Mouse (Mus musculus) limb, embryonic 15.5 days (tissue): ENCODE results near the gene Oasl2. TPM values are rescaled to one million over a fixed set of nuclear protein-coding genes. Genes with fewer than 3 reads are reported as not detected.
"Not testable (repeated sequence)": the region's sequence is repeated elsewhere in the genome, so short reads cannot be mapped to it uniquely, and the experiment has no call there.

ENCODE experiments used
- ATAC-seq: fragments of 200-750 bp; cut with Nextera tagmentation; 2 replicates; pipeline ENCODE4 v1.8.0; 2017; ENCODE audit warnings: low read depth, moderate TSS enrichment; ENCODE audit not compliant: insufficient number of reproducible peaks, low FRiP score, low TSS enrichment
- H3K27ac ChIP-seq: fragments of 300-500 bp; sonication (generic); 2 replicates; pipeline ENCODE4 v1.5.1; 2015; ENCODE audit warnings: moderate library complexity, mild to moderate bottlenecking, inconsistent platforms
- H3K27me3 ChIP-seq: fragments of 300-500 bp; sonication (generic); 2 replicates; pipeline ENCODE4 v1.6.1; 2015; ENCODE audit warnings: inconsistent platforms
- H3K36me3 ChIP-seq: fragments of 300-500 bp; sonication (generic); 2 replicates; pipeline ENCODE4 v1.6.1; 2015; ENCODE audit warnings: inconsistent platforms
- H3K4me1 ChIP-seq: fragments of 300-500 bp; sonication (generic); 2 replicates; pipeline ENCODE4 v1.6.1; 2015; ENCODE audit warnings: inconsistent platforms
- H3K4me2 ChIP-seq: fragments of 300-500 bp; sonication (generic); 2 replicates; pipeline ENCODE4 v1.6.1; 2015; ENCODE audit warnings: mild to moderate bottlenecking, inconsistent platforms
- H3K4me3 ChIP-seq: fragments of 300-500 bp; sonication (generic); 2 replicates; pipeline ENCODE4 v1.5.1; 2015; ENCODE audit warnings: mild to moderate bottlenecking, inconsistent platforms
- H3K9ac ChIP-seq: fragments of 300-500 bp; sonication (generic); 2 replicates; pipeline ENCODE4 v1.6.1; 2015; ENCODE audit warnings: inconsistent platforms
- H3K9me3 ChIP-seq: fragments of 300-500 bp; sonication (generic); 2 replicates; pipeline ENCODE4 v1.6.1; 2016; ENCODE audit warnings: inconsistent platforms
- WGBS: fragments of 180-500 bp; shearing (Covaris S2); methylation state at CpG from one replicate; pipeline ENCODE4 v1.1.7; 2015; 5-methylcytosine and 5-hydroxymethylcytosine counted together
- polyA plus RNA-seq: library from polyadenylated mRNA; unstranded; fragments of >200 nt; fragmentation: Nextera tagmentation; extraction: Ambion mirVana; gene quantifications from 2 replicates; pipeline ENCODE4 v1.2.1, GENCODE M21; 2015

Oasl2 gene
- polyA plus RNA-seq, 1 experiment from 2014 or later: 2.6 TPM

DNA sequence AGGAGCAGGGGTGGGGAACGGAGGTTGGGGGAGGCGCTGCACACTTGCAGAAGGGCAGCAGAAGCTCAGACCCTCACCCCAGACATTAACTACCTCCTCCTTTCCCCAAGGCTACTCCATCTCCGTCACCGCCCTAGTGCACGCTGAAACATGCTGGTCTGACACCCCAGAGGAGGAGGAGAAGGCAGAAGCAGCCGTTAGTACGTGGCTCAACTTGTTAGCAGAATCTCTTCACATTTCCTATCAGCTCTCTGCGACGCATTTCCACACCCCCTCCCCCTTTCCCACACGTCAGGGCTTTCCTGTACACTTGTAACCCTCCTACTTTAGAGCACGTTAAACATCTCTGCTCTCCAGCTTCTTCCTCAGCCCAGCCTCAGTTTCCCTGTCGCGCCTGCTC, 17.3 kb upstream of the Oasl2 start:
- Histone ChIP-seq H3K36me3 (no peaks in the 10 kb centered on the region), H3K4me3 (no peak overlapping the region), H3K9me3 (no peaks in the 10 kb centered on the region), H3K27me3 (no peaks in the 10 kb centered on the region), H3K4me2 (no peak overlapping the region), H3K4me1 (peaks cover 13% of the 10 kb centered on the region; the same call in 1 of the 2 replicates), H3K9ac (no peak overlapping the region), H3K27ac (no peak overlapping the region)
- ATAC-seq: no peak
- WGBS: 47% methylated on average over 13 of the region's 13 CpGs

DNA sequence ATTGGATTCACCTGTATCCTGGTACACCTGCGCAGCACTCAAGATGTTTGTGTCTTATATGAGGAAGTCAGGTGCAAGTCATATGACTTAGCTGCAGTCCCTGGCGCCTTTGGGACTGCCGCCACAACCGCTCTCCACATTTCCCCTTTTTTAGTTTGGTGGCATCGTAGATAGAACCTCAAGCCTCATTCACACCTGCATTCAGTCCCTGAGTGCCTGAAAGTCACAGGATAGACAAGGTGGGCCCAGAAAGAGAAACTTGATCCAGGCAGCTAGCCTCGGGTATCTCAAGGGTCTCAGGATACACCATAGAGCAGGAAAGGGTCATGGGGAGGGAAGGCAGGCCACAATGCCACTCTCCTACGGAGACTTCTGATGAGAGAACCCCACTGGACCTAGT, 14.4 kb upstream of the Oasl2 start:
- H3K4me1 ChIP-seq, H3K4me2 ChIP-seq, H3K36me3 ChIP-seq, ATAC-seq, H3K9me3 ChIP-seq, H3K27me3 ChIP-seq, H3K9ac ChIP-seq, H3K4me3 ChIP-seq, H3K27ac ChIP-seq: not testable (repeated sequence)
- 85% methylated on average over 7 of the region's 7 CpGs for WGBS

DNA sequence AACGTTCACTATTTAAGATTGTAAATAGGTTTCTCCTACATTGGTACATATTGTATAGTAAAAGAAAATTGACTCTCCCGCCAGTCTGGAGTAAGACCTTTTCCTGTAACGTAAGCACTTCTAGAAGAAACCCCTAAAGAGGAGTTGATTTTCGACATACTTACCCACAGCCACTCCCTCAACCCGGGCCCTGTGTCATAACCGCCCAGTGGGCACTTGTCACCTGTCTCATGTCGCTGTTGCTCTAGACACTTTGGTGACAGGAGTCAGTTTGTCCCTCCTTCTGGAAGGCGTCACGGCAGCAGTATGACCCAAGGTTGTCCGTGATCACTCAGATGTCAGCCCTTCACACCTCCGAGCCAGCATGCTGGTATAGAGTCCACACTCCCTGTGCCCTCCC, 13.7 kb upstream of the Oasl2 start:
- Histone ChIP-seq H3K9me3 (no peaks in the 10 kb centered on the region), H3K36me3 (no peaks in the 10 kb centered on the region), H3K27me3 (no peaks in the 10 kb centered on the region), H3K27ac (no peak overlapping the region), H3K4me2 (no peak overlapping the region), H3K9ac (no peak overlapping the region), H3K4me3 (no peak overlapping the region), H3K4me1 (0 out of 2 replicates have a peak, but pooled peaks cover 5% of the 10 kb centered on the region)
- no peak for ATAC-seq
- 78% methylated on average over 11 of the region's 11 CpGs for WGBS

DNA sequence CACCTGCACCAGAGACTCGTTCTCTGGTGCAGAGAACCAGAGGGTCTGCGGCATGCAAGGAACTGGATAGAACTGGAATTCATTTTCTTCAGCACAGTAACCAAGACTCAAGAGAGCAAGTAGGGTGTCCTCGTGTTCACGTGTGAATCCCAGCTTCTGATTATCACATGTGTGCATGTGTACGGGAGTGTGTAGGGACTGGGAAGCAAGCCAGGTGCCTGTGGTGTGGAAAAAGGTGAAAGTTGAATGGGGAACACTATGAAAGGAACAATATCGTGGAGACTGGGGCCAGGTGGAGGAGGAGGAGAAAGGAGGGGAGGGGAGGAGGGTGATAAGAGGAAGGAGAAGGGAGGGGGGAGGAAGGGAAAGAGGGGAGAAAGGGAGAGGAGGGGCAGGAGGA, 9.9 kb upstream of the Oasl2 start:
- Histone ChIP-seq H3K27ac (no peak overlapping the region), H3K9ac (no peak overlapping the region), H3K4me2 (no peak overlapping the region), H3K4me3 (no peak overlapping the region), H3K27me3 (no peaks in the 10 kb centered on the region), H3K9me3 (no peaks in the 10 kb centered on the region), H3K36me3 (no peaks in the 10 kb centered on the region), H3K4me1 (0 out of 2 replicates have a peak, but pooled peaks cover 2% of the 10 kb centered on the region)
- no peak for ATAC-seq
- 71% methylated on average over 6 of the region's 6 CpGs for WGBS

DNA sequence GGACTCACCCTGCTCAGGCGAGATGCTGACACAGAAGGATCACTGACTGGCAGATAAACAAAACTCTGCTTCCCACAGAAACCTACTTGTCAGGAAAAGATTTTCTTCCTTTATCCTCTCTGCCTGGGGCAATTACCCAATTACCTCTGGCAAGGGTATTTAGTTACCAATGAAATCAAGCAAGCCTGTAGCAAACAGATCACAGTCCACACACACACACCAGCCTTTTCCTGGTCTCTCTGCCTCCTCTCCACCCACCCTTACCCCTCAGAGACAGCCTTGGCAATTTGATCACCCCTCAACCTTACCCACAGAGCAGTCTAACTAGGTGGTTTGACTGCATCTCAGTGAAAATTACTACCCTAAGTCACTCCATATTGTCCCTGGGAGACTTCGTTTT, 7.7 kb upstream of the Oasl2 start:
- Histone ChIP-seq H3K36me3 (no peaks in the 10 kb centered on the region), H3K9ac (no peak overlapping the region), H3K9me3 (no peaks in the 10 kb centered on the region), H3K4me2 (no peak overlapping the region), H3K27me3 (no peaks in the 10 kb centered on the region), H3K27ac (no peak overlapping the region), H3K4me1 (0 out of 2 replicates have a peak, but pooled peaks cover 2% of the 10 kb centered on the region), H3K4me3 (no peak overlapping the region)
- WGBS: 75% methylated on average over 2 of the region's 2 CpGs
- no peak for ATAC-seq

DNA sequence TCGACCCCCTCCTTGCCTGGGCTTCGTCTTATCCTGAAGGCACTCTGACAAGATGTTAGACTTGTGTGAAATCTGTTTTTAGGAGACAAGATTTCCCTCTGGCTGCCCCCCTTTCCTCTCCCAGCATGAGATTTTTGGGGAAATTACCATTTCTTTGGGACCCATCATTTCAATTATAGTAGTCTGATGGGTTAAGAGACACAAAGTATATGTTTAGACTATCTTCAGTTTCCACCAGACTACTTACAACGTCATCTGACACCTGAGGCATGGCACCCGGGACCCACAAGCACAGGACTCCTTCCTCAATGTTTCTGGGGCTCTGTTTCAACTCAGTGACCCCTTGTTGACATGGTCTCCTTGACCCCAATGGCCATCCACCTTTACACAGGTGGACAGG, 1.2 kb upstream of the Oasl2 start:
- no peak for ATAC-seq
- 89% methylated on average over 4 of the region's 4 CpGs for WGBS
- no peaks in the 10 kb centered on the region for H3K9me3 ChIP-seq

DNA sequence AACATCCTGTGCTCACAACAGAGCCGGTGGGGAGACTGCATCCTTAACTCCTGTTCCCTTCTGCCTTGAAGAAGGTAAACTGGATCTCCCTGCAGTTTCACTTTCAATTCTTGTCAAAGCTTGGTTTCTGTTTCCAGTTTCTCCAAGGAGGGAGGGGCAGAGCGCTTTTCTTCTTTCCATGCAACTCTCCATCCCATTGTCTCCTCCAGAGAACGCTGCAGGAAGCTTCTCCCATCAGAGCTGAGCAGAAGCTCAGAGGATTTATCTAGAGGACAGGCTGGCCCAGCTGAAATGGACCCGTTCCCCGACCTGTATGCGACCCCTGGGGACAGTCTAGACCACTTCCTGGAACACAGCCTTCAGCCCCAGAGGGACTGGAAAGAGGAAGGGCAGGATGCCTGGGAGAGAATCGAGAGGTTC, 648 bp downstream of the Oasl2 start:
- H3K4me3 ChIP-seq: no peak overlapping the region
- no peaks in the 10 kb centered on the region for H3K9me3 ChIP-seq
- H3K4me2 ChIP-seq: 0 out of 2 replicates have a peak overlapping the region, but pooled peaks have one; percentile 25
- peaks cover 7% of the 10 kb centered on the region; the same call in 1 of the 2 replicates for H3K4me1 ChIP-seq
- ATAC-seq: no peak
- no peaks in the 10 kb centered on the region for H3K36me3 ChIP-seq
- no peak overlapping the region for H3K27ac ChIP-seq
- no peak overlapping the region for H3K9ac ChIP-seq
- 19% methylated on average over 7 of the region's 7 CpGs for WGBS
- no peaks in the 10 kb centered on the region for H3K27me3 ChIP-seq

More for the DNA sequence above, 1.2 kb upstream of the Oasl2 start:
- Histone ChIP-seq H3K27me3 (no peaks in the 10 kb centered on the region), H3K4me1 (peaks cover 7% of the 10 kb centered on the region; the same call in 1 of the 2 replicates), H3K4me3 (no peak overlapping the region), H3K36me3 (no peaks in the 10 kb centered on the region), H3K4me2 (no peak overlapping the region), H3K9ac (no peak overlapping the region), H3K27ac (no peak overlapping the region)

DNA sequence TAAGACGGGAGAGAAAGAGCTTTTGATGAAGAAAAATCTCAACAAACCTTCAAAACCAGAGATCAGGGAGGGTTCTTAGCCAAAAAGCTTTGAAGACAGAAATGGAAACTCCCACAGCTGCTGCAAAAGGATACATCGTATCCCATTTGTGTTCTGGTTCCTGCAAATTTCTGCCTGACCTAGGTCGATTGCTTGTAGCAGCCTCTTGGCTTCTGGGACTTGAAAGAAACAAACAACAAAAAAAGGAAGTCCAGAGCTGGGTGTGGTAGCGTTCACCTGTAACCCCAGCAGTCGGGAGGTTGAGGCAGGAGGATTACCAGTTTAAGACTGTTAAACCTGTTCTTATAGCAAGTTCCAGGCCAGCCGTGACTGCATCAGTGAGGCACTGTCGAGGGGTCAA, 2.1 kb downstream of the Oasl2 start:
- Histone ChIP-seq H3K9ac (no peak overlapping the region), H3K4me1 (peaks cover 7% of the 10 kb centered on the region; the same call in 1 of the 2 replicates), H3K27ac (no peak overlapping the region), H3K36me3 (no peaks in the 10 kb centered on the region), H3K9me3 (no peaks in the 10 kb centered on the region), H3K27me3 (no peaks in the 10 kb centered on the region), H3K4me2 (no peak overlapping the region), H3K4me3 (no peak overlapping the region)
- 69% methylated on average over 7 of the region's 7 CpGs for WGBS
- ATAC-seq: no peak

DNA sequence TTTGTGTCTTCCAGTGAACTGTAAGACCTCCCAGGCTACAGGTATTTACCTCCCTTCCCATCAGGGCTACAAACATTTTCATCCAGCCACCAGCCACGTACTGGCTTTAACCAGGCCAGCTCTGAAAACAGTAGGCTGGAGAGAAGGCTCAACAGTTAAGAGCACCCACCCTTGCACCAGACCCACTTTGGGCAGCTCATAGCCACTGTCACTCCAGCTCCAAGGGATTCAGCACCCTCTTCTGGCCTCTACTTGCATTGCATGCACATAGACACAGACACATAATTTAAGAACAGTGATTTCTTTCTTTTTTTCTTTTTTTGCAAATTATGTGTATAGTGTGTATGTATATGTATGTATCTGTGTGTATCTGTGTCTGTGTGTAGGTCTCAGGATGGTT, 5.7 kb downstream of the Oasl2 start:
- Histone ChIP-seq H3K4me2 (no peak overlapping the region), H3K9me3 (no peaks in the 10 kb centered on the region), H3K4me3 (no peak overlapping the region), H3K27ac (no peak overlapping the region), H3K36me3 (no peaks in the 10 kb centered on the region), H3K9ac (no peak overlapping the region), H3K4me1 (peaks cover 3% of the 10 kb centered on the region; the same call in 1 of the 2 replicates), H3K27me3 (no peaks in the 10 kb centered on the region)
- ATAC-seq: no peak
- 42% methylated on average over 1 of the region's 1 CpGs for WGBS

DNA sequence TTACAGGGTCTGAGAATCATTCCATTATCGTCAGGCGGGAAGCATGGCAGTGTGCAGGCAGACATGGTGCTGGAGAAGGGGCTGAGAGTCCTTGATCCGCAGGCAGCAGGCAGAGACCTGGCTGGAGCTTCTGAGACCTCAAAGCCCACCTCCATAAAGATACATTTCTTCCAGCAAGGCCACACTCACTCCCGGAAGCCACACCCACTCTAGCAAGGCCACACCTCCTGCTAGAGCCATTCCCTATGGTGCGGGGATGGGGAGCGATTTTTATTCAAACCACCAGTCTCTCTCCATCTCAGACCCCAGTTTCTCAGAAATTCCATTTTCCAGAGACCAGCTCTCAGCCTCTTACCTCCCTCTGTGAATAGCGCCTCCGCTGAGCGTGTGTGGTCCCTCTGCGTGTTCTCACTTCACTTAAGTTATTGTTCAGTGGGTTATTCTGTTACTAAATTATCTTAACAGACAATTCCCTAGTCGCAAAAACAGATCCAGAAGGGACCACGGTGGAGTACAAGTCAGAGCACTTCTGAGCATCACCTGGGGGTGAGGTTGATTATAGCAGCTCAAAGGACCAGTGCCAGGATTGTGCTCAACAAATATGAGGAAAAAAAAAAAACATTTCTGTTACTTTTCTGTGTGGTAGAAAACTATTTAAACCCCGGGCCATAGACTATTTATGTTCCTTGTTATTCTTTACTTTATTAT, 12.0 kb downstream of the Oasl2 start:
- H3K9ac ChIP-seq: no peak overlapping the region
- H3K4me2 ChIP-seq: peak overlapping the region; percentile 5; the same call in 1 of the 2 replicates
- no peak for ATAC-seq
- H3K4me1 ChIP-seq: peaks cover 4% of the 10 kb centered on the region; the same call in 1 of the 2 replicates
- H3K27ac ChIP-seq: no peak overlapping the region
- 44% methylated on average over 13 of the region's 13 CpGs for WGBS
- H3K9me3 ChIP-seq: no peaks in the 10 kb centered on the region
- no peaks in the 10 kb centered on the region for H3K36me3 ChIP-seq
- H3K4me3 ChIP-seq: no peak overlapping the region
- H3K27me3 ChIP-seq: no peaks in the 10 kb centered on the region

DNA sequence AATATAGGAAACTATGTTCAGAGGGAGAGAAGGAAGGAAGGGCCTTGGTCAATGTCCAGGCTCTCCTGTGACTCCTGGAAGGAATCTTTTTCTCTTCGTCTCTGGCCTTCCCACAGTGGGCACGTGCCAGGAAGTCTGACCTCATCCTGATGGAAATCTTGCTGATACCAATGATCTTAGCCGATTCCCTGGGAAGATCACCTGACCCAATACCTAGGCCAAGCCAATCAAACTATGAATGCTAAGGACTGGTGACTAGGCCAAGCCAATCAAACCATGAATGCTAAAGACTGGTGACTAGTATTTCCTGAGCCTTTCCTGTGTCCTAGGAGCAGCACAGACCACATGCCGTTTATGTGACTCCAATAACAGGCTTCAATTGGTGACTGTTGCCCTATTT, 16.9 kb downstream of the Oasl2 start:
- Histone ChIP-seq H3K4me2 (no peak overlapping the region), H3K36me3 (no peaks in the 10 kb centered on the region), H3K27me3 (no peaks in the 10 kb centered on the region), H3K27ac (no peak overlapping the region), H3K9ac (no peak overlapping the region), H3K4me1 (peaks cover 1% of the 10 kb centered on the region; the same call in 1 of the 2 replicates), H3K4me3 (no peak overlapping the region), H3K9me3 (no peaks in the 10 kb centered on the region)
- no peak for ATAC-seq
- 64% methylated on average over 4 of the region's 4 CpGs for WGBS

DNA sequence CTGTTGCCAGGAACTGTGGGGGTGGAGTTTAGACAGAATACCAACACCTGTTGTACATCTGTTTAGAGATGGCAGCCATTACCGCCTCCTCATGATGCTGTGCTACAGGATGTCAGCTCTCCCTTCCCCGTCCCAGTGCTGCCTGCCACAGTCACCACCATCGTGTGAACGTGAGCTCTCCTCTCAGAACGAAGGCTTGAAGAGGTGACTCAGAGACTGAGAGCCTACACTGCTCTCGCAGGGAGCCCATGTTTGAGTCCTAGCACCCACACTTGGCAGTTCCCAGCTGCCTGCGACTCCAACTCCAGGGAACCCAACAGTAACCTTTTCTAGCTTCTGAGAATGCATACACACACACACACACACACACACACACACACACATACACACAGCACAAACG, 18.1 kb downstream of the Oasl2 start:
- no peak overlapping the region for H3K9ac ChIP-seq
- H3K4me3 ChIP-seq: no peak overlapping the region
- no peak overlapping the region for H3K27ac ChIP-seq
- no peaks in the 10 kb centered on the region for H3K27me3 ChIP-seq
- WGBS: 61% methylated on average over 8 of the region's 8 CpGs
- no peaks in the 10 kb centered on the region for H3K36me3 ChIP-seq
- H3K4me2 ChIP-seq: no peak overlapping the region
- H3K9me3 ChIP-seq: no peaks in the 10 kb centered on the region
- H3K4me1 ChIP-seq: no peaks in the 10 kb centered on the region
- ATAC-seq: no peak
